Mouse (Mus musculus) heart, embryonic 10.5 days (tissue): ENCODE measurements around the gene Fbxl17. TPM values are rescaled to one million over a fixed set of nuclear protein-coding genes. Genes with fewer than 3 reads are reported as not detected.

Experiments used
- DNase-seq: peaks from one replicate; pipeline ENCODE4 v3.0.0-alpha.2; 2017; ENCODE audit warnings: low spot score
- H3K27ac ChIP-seq: fragments of 300-500 bp; sonication (generic); 2 replicates; pipeline ENCODE4 v1.5.1; 2016; ENCODE audit warnings: mild to moderate bottlenecking
- H3K27me3 ChIP-seq: fragments of 300-500 bp; sonication (generic); 2 replicates; pipeline ENCODE4 v1.6.1; 2016; ENCODE audit warnings: mild to moderate bottlenecking; ENCODE audit not compliant: poor library complexity, insufficient read depth, severe bottlenecking
- H3K36me3 ChIP-seq: fragments of 300-500 bp; sonication (generic); 2 replicates; pipeline ENCODE4 v1.6.1; 2016; ENCODE audit warnings: mild to moderate bottlenecking, moderate library complexity
- H3K4me1 ChIP-seq: fragments of 300-500 bp; sonication (generic); 2 replicates; pipeline ENCODE4 v1.6.1; 2016; ENCODE audit warnings: mild to moderate bottlenecking
- H3K4me3 ChIP-seq: fragments of 300-500 bp; sonication (generic); 2 replicates; pipeline ENCODE4 v1.5.1; 2016; ENCODE audit warnings: mild to moderate bottlenecking, moderate library complexity
- H3K9me3 ChIP-seq: fragments of 300-500 bp; sonication (generic); 2 replicates; pipeline ENCODE4 v1.6.1; 2016; ENCODE audit warnings: mild to moderate bottlenecking, moderate library complexity
- WGBS: fragments of 180-500 bp; shearing (Covaris S2); methylation state at CpG from one replicate; pipeline ENCODE4 v1.1.7; 2016; 5-methylcytosine and 5-hydroxymethylcytosine counted together
- polyA plus RNA-seq: library from polyadenylated mRNA; unstranded; fragments of >200 nt; fragmentation: Nextera tagmentation; extraction: Ambion mirVana; gene quantifications from 2 replicates; pipeline ENCODE4 v1.2.1, GENCODE M21; 2016

Fbxl17 gene
- polyA plus RNA-seq, 1 experiment from 2014 or later = 4.2 TPM

DNA sequence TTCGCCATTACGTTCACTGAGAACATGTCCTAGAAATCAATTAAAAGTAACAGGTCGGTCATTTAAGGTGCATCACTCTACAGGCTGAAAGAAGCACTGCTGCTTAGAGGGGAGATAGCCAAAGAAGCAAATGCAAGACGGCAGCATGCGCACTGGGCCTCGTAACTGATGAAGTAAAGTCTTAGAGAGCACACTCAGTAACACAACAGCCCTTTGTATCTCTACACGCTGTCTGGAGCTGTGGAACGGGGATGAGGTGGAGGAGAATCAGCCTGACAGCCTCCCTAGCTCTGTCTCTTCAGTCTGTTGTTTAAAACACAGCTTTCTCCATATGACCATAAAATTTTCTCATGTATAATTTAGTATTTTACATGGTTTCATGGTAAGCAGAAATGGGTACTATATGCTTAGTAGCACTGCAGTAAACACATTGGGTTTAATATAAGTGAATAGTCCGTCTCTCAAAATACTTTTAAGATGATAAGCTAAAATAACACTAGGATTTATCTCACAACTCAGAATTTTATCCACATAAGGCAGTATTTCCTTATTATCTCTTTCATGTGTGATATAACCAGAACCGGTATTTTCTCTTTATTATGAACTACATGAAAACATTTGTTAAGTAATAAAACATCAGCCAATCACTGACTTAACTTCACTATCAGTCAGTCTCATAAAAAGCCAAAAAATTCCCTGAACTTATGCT is 52.7 kb downstream of the Fbxl17 start:
- Histone ChIP-seq H3K9me3 (no peaks in the 10 kb centered on the region), H3K27me3 (no peaks in the 10 kb centered on the region), H3K4me3 (no peak overlapping the region), H3K4me1 (peaks cover 3% of the 10 kb centered on the region; the same call in 1 of the 2 replicates), H3K36me3 (peaks cover 9% of the 10 kb centered on the region; the same call in 1 of the 2 replicates), H3K27ac (no peak overlapping the region)
- 71% methylated on average over 10 of the region's 10 CpGs for WGBS
- no peak for DNase-seq

GRCm38 (mm10) chr17:63445212-63445611 is 54.6 kb downstream of the Fbxl17 start:
- DNase-seq = no peak
- 82% methylated on average over 4 of the region's 4 CpGs for WGBS
- peaks cover 9% of the 10 kb centered on the region; the same call in 1 of the 2 replicates for H3K36me3 ChIP-seq
- no peaks in the 10 kb centered on the region for H3K27me3 ChIP-seq
- peaks cover 3% of the 10 kb centered on the region; the same call in 1 of the 2 replicates for H3K4me1 ChIP-seq
- H3K4me3 ChIP-seq = no peak overlapping the region
- no peaks in the 10 kb centered on the region for H3K9me3 ChIP-seq
- no peak overlapping the region for H3K27ac ChIP-seq

DNA sequence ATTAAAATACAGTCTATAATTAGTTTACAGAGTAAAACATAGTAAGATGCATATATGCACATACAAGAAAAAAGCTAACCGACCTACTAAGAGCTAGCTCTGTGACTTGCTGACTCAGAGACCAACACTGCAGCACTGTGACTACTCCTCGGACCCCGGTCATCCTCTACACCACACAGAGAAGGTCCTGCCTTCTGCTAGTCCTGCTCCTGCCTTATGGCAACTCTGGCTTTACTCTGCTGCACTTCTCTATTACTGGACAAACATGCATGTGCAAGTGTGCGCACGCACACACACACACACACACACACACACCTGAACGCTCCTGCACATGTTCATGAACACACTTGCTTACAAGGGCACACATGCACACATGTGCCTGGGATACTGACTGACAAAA is 62.4 kb downstream of the Fbxl17 start:
- H3K4me3 ChIP-seq = no peak overlapping the region
- no peaks in the 10 kb centered on the region for H3K9me3 ChIP-seq
- no peak for DNase-seq
- H3K27ac ChIP-seq = no peak overlapping the region
- WGBS = 88% methylated on average over 6 of the region's 6 CpGs
- no peaks in the 10 kb centered on the region for H3K27me3 ChIP-seq
- 0 out of 2 replicates have a peak, but pooled peaks cover 2% of the 10 kb centered on the region for H3K4me1 ChIP-seq
- H3K36me3 ChIP-seq = no peaks in the 10 kb centered on the region

- WGBS = 47% methylated on average over 6 of the region's 6 CpGs
- DNase-seq = no peak
- no peak overlapping the region for H3K4me3 ChIP-seq
- no peaks in the 10 kb centered on the region for H3K9me3 ChIP-seq
- H3K27me3 ChIP-seq = no peaks in the 10 kb centered on the region
- no peak overlapping the region for H3K27ac ChIP-seq
- no peaks in the 10 kb centered on the region for H3K36me3 ChIP-seq
- H3K4me1 ChIP-seq = peaks cover 10% of the 10 kb centered on the region; the same call in 1 of the 2 replicates
Observed at GRCm38 (mm10) chr17:63434081-63434480, 65.7 kb downstream of the Fbxl17 start.

GRCm38 (mm10) chr17:63431650-63432049 is 68.2 kb downstream of the Fbxl17 start:
- H3K27ac ChIP-seq = no peak overlapping the region
- no peak overlapping the region for H3K4me3 ChIP-seq
- H3K9me3 ChIP-seq = no peaks in the 10 kb centered on the region
- DNase-seq = no peak
- no peaks in the 10 kb centered on the region for H3K36me3 ChIP-seq
- peaks cover 10% of the 10 kb centered on the region; the same call in 1 of the 2 replicates for H3K4me1 ChIP-seq
- H3K27me3 ChIP-seq = no peaks in the 10 kb centered on the region
- WGBS = 59% methylated on average over 7 of the region's 7 CpGs

DNA sequence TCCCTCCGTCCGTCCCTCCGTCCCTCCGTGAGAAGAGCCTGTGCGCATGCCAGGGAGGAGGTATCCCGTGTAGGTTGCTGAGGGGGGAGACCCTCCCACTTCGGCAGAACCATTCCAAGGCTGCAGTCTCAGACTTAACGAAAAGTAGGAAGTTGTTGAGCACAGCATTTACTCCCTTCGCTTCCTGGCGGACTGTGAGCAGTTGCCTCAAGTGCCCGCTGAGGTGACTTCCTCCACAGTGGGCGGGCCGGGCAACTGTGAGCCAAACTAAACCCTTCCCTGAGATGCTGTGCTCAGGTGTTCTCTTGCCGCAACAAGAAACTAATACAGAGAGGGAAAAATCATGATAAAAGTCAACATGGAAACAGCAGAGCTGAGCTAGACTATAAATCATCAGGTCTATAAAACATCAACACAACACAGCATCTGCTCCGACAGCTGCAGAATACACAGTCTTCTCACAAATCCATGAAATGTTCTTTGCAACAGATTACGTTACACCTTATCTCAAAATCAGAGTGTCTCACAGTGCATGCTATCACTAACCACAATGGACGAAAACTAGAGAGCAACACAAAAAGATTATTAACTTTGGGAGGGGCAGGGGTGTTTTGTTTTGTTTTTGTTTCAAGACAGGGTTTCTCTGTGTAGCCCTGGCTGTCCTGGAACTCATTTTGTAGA is 69.3 kb downstream of the Fbxl17 start:
- H3K9me3 ChIP-seq = no peaks in the 10 kb centered on the region
- 54% methylated on average over 17 of the region's 17 CpGs for WGBS
- no peak for DNase-seq

DNA sequence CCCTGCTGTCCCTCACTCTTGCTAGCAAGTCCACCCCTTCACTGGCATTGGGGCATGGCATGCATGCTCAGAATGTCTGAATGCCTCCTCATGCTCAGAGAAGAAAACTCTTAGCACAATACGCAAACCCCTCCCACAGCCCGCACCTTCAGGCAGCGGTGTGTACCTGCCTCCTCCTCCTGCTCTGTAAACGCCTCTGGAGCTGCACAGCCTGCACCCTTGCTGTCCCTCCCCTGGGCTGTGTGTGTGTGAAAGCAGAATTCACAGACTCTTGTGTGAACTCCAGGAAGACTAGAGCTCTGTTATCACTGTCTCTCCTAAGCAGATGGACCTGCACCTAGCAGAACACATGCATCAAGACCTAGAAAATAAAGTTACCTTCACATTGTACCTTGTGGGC is 76.0 kb downstream of the Fbxl17 start:
- Histone ChIP-seq H3K27ac (no peak overlapping the region), H3K9me3 (no peaks in the 10 kb centered on the region), H3K4me1 (no peaks in the 10 kb centered on the region; the same call in 1 of the 2 replicates), H3K4me3 (no peak overlapping the region), H3K27me3 (no peaks in the 10 kb centered on the region), H3K36me3 (peaks cover 5% of the 10 kb centered on the region)
- DNase-seq = no peak
- 85% methylated on average over 4 of the region's 4 CpGs for WGBS

More for the DNA sequence above, 69.3 kb downstream of the Fbxl17 start:
- Histone ChIP-seq H3K4me1 (peaks cover 10% of the 10 kb centered on the region; the same call in 1 of the 2 replicates), H3K27me3 (no peaks in the 10 kb centered on the region), H3K27ac (peak overlapping the region; percentile 36; the same call in 1 of the 2 replicates), H3K4me3 (peak overlapping the region; percentile 45), H3K36me3 (no peaks in the 10 kb centered on the region)

DNA sequence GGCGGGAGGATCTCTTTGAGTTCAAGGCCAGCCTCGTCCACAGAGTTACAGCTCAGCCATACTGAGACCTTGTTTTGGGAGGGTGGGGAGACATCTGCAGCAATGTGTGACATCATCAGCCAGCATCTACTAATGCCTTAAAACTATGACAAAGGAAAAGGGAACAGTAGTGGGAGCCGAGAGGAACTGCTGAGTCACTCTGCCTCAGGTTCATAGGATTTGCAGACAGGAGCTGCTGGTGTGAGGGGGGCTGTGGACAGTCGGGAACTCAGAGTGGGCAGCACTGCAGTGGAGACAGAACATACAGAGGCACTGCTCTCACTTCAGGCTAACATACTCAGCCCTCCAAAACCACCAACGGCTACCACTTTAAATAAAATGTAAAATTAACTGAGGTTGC is 77.1 kb downstream of the Fbxl17 start:
- DNase-seq = no peak
- Histone ChIP-seq H3K4me3 (no peak overlapping the region), H3K27ac (no peak overlapping the region), H3K9me3 (no peaks in the 10 kb centered on the region), H3K27me3 (no peaks in the 10 kb centered on the region), H3K4me1 (no peaks in the 10 kb centered on the region; the same call in 1 of the 2 replicates), H3K36me3 (peaks cover 5% of the 10 kb centered on the region)
- 90% methylated on average over 5 of the region's 5 CpGs for WGBS

DNA sequence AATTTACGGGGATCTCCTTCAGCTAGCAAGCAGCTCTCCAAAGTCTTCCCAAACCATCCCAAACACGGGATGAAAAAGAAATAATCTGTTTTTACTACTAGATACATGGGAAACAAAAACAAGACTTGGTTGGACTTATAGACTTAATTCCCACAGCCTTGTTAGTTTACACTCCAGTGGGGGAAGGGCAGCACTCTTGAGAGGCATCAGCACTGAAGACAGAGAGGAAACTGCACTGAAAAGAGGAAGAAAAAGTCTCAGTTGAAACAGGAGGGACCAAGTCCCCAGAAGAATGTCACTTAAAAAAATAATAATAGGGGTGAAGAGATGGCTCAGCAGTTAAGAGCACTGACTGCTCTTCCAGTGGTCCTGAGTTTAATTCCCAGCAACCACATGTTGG is 78.0 kb downstream of the Fbxl17 start:
- no peak overlapping the region for H3K4me3 ChIP-seq
- WGBS = 70% methylated on average over 2 of the region's 2 CpGs
- peaks cover 5% of the 10 kb centered on the region for H3K36me3 ChIP-seq
- H3K27me3 ChIP-seq = no peaks in the 10 kb centered on the region
- H3K27ac ChIP-seq = no peak overlapping the region
- DNase-seq = no peak
- no peaks in the 10 kb centered on the region for H3K9me3 ChIP-seq
- no peaks in the 10 kb centered on the region; the same call in 1 of the 2 replicates for H3K4me1 ChIP-seq

DNA sequence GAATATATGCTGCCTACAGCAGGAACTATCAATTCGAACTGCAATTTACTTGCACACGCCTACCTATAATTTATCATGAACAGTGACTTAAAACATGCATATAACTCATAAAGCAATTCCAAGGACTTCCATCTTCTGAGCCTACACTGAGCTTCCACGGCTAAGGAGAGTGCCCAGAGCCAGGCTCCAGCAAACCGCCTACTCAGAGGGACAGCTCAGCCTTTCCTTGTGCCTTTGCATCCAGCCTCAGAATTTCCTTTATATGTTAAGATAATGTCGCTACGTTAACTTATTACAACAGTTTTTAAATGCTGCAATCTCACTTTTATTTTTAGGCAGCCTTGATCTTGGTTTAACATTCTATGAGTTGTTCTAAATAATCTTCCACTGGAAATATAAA is 80.3 kb downstream of the Fbxl17 start:
- DNase-seq = no peak
- Histone ChIP-seq H3K4me1 (no peaks in the 10 kb centered on the region; the same call in 1 of the 2 replicates), H3K36me3 (peaks cover 5% of the 10 kb centered on the region), H3K9me3 (no peaks in the 10 kb centered on the region), H3K4me3 (no peak overlapping the region), H3K27me3 (no peaks in the 10 kb centered on the region), H3K27ac (no peak overlapping the region)
- 88% methylated on average over 6 of the region's 6 CpGs for WGBS

GRCm38 (mm10) chr17:63413973-63414580 is 85.7 kb downstream of the Fbxl17 start:
- WGBS = 92% methylated on average over 1 of the region's 1 CpGs

DNA sequence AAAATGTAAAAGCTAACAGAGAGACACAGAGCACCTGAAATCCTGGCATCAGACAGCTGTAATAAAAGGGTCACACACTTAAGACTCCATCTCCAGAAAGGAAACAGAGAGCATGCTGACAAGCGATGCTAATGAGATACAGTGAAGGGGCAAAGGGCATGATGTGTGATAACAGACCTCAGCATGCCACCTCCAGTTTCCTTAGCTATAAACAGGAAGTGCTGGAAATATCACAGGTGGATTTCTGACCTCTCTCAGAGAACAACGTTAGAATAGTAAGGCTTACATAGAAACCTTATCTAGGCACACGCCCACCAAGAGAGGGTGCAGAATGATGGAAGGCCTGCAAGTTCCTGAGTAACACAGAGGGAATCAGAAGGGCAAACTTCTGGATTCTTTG is 88.3 kb downstream of the Fbxl17 start:
- no peak for DNase-seq
- H3K4me1 ChIP-seq = no peaks in the 10 kb centered on the region; the same call in 1 of the 2 replicates
- 35% methylated on average over 3 of the region's 3 CpGs for WGBS

More at GRCm38 (mm10) chr17:63413973-63414580, 85.7 kb downstream of the Fbxl17 start:
- no peak for DNase-seq
- peaks cover 5% of the 10 kb centered on the region; the same call in 1 of the 2 replicates for H3K36me3 ChIP-seq
- H3K4me3 ChIP-seq = no peak overlapping the region
- H3K27me3 ChIP-seq = no peaks in the 10 kb centered on the region
- no peak overlapping the region for H3K27ac ChIP-seq
- 0 out of 2 replicates have a peak, but pooled peaks cover 5% of the 10 kb centered on the region for H3K9me3 ChIP-seq
- H3K4me1 ChIP-seq = no peaks in the 10 kb centered on the region

More for the DNA sequence above, 88.3 kb downstream of the Fbxl17 start:
- Histone ChIP-seq H3K27ac (no peak overlapping the region), H3K4me3 (no peak overlapping the region), H3K9me3 (0 out of 2 replicates have a peak, but pooled peaks cover 5% of the 10 kb centered on the region), H3K36me3 (peaks cover 5% of the 10 kb centered on the region; the same call in 1 of the 2 replicates), H3K27me3 (no peaks in the 10 kb centered on the region)
